Mouse (Mus musculus) embryonic facial prominence, embryonic 11.5 days (tissue): Measurements from ENCODE around the gene Naa38. TPM values are rescaled to one million over a fixed set of nuclear protein-coding genes. Genes with fewer than 3 reads are reported as not detected.
"Not testable (repeated sequence)": the region's sequence is repeated elsewhere in the genome, so short reads cannot be mapped to it uniquely, and the experiment has no call there.

Experiments used
- ATAC-seq: fragments of 200-750 bp; cut with Nextera tagmentation; replicated peaks from 2 replicates; pipeline ENCODE4 v1.8.0; 2017; ENCODE audit warnings: low read depth; ENCODE audit not compliant: insufficient number of reproducible peaks, low FRiP score, low TSS enrichment
- DNase-seq: peaks from one replicate; pipeline ENCODE4 v3.0.0-alpha.2; 2015; ENCODE audit warnings: low spot score
- H3K27ac ChIP-seq: fragments of 300-500 bp; sonication (generic); replicated peaks from 2 replicates; pipeline ENCODE4 v1.5.1; 2014; ENCODE audit warnings: mild to moderate bottlenecking, low read depth, low read length, control low read depth
- H3K27me3 ChIP-seq: fragments of 300-500 bp; sonication (generic); 2 replicates; pipeline ENCODE4 v1.6.1; 2014; ENCODE audit warnings: mild to moderate bottlenecking, low read length, moderate library complexity, mixed read lengths; ENCODE audit not compliant: control insufficient read depth, insufficient read depth
- H3K36me3 ChIP-seq: fragments of 300-500 bp; sonication (generic); replicated peaks from 2 replicates; pipeline ENCODE4 v1.6.1; 2014; ENCODE audit warnings: low read depth, mild to moderate bottlenecking, low read length, moderate library complexity, mixed read lengths; ENCODE audit not compliant: control insufficient read depth, insufficient read depth
- H3K4me1 ChIP-seq: fragments of 300-500 bp; sonication (generic); 2 replicates; pipeline ENCODE4 v1.6.1; 2014; ENCODE audit warnings: low read length, mixed read lengths; ENCODE audit not compliant: control insufficient read depth, insufficient read depth
- H3K4me2 ChIP-seq: fragments of 300-500 bp; sonication (generic); 2 replicates; pipeline ENCODE4 v1.6.1; 2014; ENCODE audit warnings: low read depth, mild to moderate bottlenecking, control low read depth, low read length, moderate library complexity
- H3K4me3 ChIP-seq: fragments of 300-500 bp; sonication (generic); 2 replicates; pipeline ENCODE4 v1.5.1; 2014; ENCODE audit warnings: low read depth, low read length, control low read depth
- H3K9ac ChIP-seq: fragments of 300-500 bp; sonication (generic); replicated peaks from 2 replicates; pipeline ENCODE4 v1.6.1; 2014; ENCODE audit warnings: mild to moderate bottlenecking, control low read depth, low read length
- H3K9me3 ChIP-seq: fragments of 300-500 bp; sonication (generic); replicated peaks from 2 replicates; pipeline ENCODE4 v1.6.1; 2016; ENCODE audit warnings: mild to moderate bottlenecking, low read length, inconsistent platforms, mixed read lengths; ENCODE audit not compliant: control insufficient read depth
- WGBS: fragments of 180-500 bp; shearing (Covaris S2); extraction: QIAGEN DNeasy Blood & Tissue Kit; methylation state at CpG from one replicate; pipeline ENCODE4 v1.1.7; 2014; 5-methylcytosine and 5-hydroxymethylcytosine counted together
- polyA plus RNA-seq: library from polyadenylated mRNA; unstranded; fragments of >200 nt; fragmentation: Nextera tagmentation; extraction: Ambion mirVana; gene quantifications from 2 replicates; pipeline ENCODE4 v1.2.1, GENCODE M21; 2014

The Naa38 gene
- 123 and 135 TPM in 2 replicates for polyA plus RNA-seq

DNA sequence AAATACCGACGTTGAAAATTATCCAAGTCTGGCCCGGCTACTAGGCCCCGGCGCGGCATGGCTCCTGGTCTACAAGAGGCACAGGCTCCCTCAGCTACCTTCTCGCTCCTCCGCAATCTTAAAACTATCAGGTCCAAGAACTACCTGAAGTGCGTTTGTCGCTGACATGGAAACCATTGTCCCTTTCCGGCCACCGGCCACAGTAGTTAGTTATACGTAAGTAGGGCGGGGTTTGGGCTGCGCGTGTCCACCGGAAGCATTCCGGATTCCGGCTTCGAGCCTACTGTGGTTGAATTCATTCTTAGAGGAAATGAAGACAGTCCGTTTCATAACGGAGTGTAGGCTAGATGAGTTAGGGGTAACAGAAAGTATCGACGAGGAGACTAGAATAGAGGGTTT lies at the start of gene Naa38, which contains the start of gene Cyb5d1:
Gene Naa38 (plus strand): TSS at position 253 of the 399 bp plus-strand sequence.
Gene Cyb5d1 (minus strand): TSS at position 397 of the 399 bp plus-strand sequence.
- H3K27ac ChIP-seq = peak within 1 kb of the TSS; percentile 74
- H3K4me1 ChIP-seq, H3K9me3 ChIP-seq, H3K36me3 ChIP-seq, H3K27me3 ChIP-seq: not testable (repeated sequence)
- 0% methylated on average over 20 of the region's 24 CpGs for WGBS
- H3K9ac ChIP-seq = peak within 1 kb of the TSS; percentile 78
- DNase-seq (peak; percentile 91), ATAC-seq (peak; percentile 31; the same call in 1 of the 2 replicates)
- H3K4me2 ChIP-seq = peak within 1 kb of the TSS; percentile 63
- H3K4me3 ChIP-seq = peak within 1 kb of the TSS; percentile 52

DNA sequence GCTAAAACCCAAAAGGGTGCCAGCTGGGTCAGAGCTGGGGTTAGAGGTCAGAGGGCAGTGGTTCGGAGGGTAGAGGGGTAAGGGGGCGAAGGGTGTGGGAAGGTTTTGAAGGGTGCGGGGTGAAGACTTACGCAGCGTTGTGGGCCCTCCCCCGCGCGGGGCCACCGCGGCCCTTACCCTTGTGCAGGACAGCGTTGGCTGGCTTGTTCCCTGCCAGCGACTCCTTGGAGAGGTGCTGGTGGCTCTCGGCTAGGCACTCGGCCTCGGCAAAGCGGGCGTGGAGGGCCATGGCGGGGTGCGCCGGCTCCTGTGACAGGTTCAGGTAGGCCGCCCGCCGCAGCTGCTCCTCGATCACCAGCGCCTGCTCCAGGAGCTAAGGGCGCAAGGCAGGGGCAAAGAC lies 48.8 kb upstream of the Naa38 start:
- Histone ChIP-seq H3K4me2 (no peak overlapping the region), H3K27me3 (no peaks in the 10 kb centered on the region), H3K9me3 (no peaks in the 10 kb centered on the region), H3K27ac (no peak overlapping the region), H3K4me3 (no peak overlapping the region), H3K9ac (no peak overlapping the region), H3K36me3 (peaks cover 25% of the 10 kb centered on the region), H3K4me1 (no peaks in the 10 kb centered on the region)
- DNase-seq (no peak), ATAC-seq (no peak)
- 89% methylated on average over 24 of the region's 26 CpGs for WGBS

DNA sequence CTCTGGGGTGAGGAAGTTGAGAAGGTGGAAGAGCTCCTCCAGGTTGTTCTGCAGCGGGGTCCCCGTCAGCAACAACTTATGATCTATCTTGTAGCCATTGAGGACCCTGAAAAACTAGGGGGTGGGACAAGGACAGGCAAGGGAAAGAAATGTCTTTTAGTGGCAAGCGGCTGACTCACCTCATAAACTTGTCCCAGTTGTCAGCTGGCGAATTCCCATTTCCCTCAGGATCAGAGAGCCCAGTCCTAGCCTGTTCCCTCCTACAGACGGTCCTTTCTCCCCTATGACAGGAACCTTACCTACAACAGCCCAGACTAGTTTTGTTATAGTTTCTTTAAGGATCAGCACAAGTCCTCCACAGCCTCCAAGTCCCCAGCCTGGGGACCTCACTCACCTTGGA lies 38.7 kb upstream of the Naa38 start:
- Histone ChIP-seq H3K4me3 (no peak overlapping the region), H3K27ac (no peak overlapping the region), H3K4me2 (no peak overlapping the region), H3K9ac (no peak overlapping the region), H3K4me1 (no peaks in the 10 kb centered on the region), H3K36me3 (peaks cover 52% of the 10 kb centered on the region), H3K27me3 (no peaks in the 10 kb centered on the region), H3K9me3 (no peaks in the 10 kb centered on the region)
- 94% methylated on average over 5 of the region's 5 CpGs for WGBS
- no peak for ATAC-seq
- no peak for DNase-seq

DNA sequence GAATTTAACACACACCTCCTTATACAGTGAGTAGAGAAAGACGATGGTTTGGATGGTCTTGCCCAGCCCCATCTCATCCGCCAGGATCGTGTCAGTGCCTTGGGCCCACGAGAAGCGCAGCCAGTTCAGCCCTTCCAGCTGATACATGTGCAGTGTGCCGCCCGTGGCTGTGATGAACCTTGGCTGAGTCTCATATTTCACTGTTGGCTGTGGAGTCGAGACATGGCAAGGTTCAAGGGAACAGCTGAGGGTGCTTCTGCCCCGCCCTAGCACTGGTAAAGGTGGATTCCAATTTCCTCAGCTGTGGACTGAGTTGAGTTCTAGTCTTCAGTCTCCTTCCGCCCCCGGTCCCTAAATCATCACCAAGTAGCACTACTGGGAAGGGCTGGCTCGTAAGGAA lies 37.6 kb upstream of the Naa38 start:
- 87% methylated on average over 12 of the region's 12 CpGs for WGBS
- Histone ChIP-seq H3K4me1 (peaks cover 2% of the 10 kb centered on the region; the same call in 1 of the 2 replicates), H3K4me2 (no peak overlapping the region), H3K27me3 (no peaks in the 10 kb centered on the region), H3K9ac (no peak overlapping the region), H3K27ac (no peak overlapping the region), H3K9me3 (no peaks in the 10 kb centered on the region), H3K36me3 (peaks cover 49% of the 10 kb centered on the region), H3K4me3 (no peak overlapping the region)
- no peak for DNase-seq
- no peak for ATAC-seq

DNA sequence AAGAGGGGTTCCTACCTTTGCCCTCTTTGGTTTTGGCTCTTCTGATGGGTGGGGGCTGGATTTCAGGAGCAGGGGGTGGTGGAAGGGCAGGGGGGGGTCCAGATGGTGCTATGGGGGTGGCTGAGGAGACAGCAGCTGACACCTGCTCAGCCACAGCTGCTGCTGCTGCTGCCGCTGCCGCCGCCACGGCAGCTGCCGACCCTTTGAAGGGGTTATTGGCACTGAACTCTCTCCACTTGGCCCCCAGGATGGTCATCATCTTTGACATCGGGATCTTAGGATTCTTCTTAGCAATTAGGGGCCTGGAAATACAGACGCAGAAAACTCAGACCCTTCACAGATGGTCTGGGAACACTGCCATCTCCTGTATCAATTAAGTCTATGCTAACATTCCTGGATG lies 33.3 kb upstream of the Naa38 start:
- Histone ChIP-seq H3K4me3 (no peak overlapping the region), H3K36me3 (peaks cover 39% of the 10 kb centered on the region), H3K27ac (0 out of 2 replicates have a peak overlapping the region, but pooled peaks have one; percentile 13), H3K9me3 (no peaks in the 10 kb centered on the region), H3K4me1 (peaks cover 15% of the 10 kb centered on the region), H3K27me3 (no peaks in the 10 kb centered on the region), H3K9ac (no peak overlapping the region), H3K4me2 (no peak overlapping the region)
- WGBS = 55% methylated on average over 7 of the region's 7 CpGs
- DNase-seq (no peak), ATAC-seq (no peak)

DNA sequence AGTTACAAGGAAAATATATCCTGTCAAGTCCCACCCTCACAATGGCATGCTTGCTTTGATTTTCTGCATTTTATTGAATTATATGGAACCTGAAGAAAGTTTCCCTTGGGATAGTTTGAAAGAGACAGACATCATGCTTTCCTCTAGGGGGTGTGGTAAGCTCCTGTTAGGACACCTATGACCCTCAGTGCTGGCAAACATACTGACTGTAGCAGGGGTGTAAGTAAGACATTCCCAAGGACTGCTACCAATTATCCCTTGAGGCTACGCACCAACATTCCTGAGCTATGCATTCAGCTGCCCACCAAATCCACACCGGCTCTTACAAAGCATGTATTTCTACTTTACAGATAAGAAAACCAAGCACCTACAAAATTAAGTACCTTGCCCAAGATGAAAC lies 32.8 kb upstream of the Naa38 start:
- peaks cover 35% of the 10 kb centered on the region for H3K36me3 ChIP-seq
- no peaks in the 10 kb centered on the region for H3K27me3 ChIP-seq
- H3K27ac ChIP-seq = no peak overlapping the region
- ATAC-seq (no peak), DNase-seq (peak; percentile 72)
- no peak overlapping the region for H3K4me3 ChIP-seq
- H3K9ac ChIP-seq = no peak overlapping the region
- H3K4me1 ChIP-seq = peaks cover 15% of the 10 kb centered on the region
- WGBS = 35% methylated on average over 2 of the region's 2 CpGs
- no peaks in the 10 kb centered on the region for H3K9me3 ChIP-seq
- no peak overlapping the region for H3K4me2 ChIP-seq

DNA sequence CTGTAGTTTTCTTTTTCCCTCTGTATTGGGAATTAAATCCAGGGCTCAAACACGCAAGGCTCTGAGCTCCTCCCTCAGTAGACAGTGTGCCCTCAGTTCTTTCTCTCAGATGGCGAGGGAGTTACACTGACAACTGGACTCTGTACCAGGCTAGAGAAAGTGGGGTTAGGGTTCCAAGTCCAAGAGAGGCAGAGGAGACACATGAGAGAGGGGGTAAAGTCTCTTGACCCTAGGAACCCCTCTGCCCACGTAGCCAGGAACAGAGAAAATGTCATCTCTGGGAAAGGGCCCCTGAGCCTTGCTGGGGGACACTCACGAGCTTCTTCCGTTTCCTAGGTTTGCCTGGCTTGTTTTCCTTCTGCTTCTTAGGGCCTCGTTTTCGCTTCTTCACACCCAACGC lies 30.9 kb upstream of the Naa38 start:
- H3K4me3 ChIP-seq = no peak overlapping the region
- H3K9ac ChIP-seq = no peak overlapping the region

DNA sequence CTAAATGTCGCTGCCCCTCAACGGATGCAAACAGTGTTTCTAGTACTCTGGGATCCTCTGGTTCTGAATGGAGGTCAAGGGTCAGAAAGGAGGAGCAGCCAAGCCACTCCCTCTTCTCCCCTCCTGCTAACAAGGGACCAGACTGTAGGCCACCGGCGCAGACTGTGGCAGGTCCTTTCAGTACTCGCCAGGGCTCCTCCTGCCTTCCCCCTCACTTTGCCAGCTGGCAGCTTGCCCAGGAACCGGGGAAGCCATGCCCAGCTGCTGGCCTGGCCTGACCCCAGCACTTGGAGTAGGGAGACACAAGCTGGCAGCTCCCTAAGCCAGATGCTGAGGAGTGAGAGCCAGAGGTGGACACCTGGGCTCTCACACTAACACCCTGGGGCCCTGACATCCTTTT lies 30.4 kb upstream of the Naa38 start:
- peak overlapping the region; percentile 40 for H3K9ac ChIP-seq
- ATAC-seq = no peak; the same call in 1 of the 2 replicates
- WGBS = 0% methylated on average over 6 of the region's 6 CpGs
- H3K9me3 ChIP-seq = no peaks in the 10 kb centered on the region
- H3K36me3 ChIP-seq = peaks cover 23% of the 10 kb centered on the region
- peak overlapping the region; percentile 69 for H3K4me2 ChIP-seq
- H3K27ac ChIP-seq = peak overlapping the region; percentile 96; the same call in 1 of the 2 replicates
- H3K27me3 ChIP-seq = no peaks in the 10 kb centered on the region
- peaks cover 15% of the 10 kb centered on the region for H3K4me1 ChIP-seq
- DNase-seq = peak; percentile 56
- H3K4me3 ChIP-seq = peak overlapping the region; percentile 7; the same call in 1 of the 2 replicates

More for the DNA sequence above, 30.9 kb upstream of the Naa38 start:
- no peak for DNase-seq
- H3K36me3 ChIP-seq = peaks cover 27% of the 10 kb centered on the region
- H3K4me2 ChIP-seq = no peak overlapping the region
- no peaks in the 10 kb centered on the region for H3K27me3 ChIP-seq
- 44% methylated on average over 8 of the region's 8 CpGs for WGBS
- H3K9me3 ChIP-seq = no peaks in the 10 kb centered on the region
- no peak for ATAC-seq
- peaks cover 15% of the 10 kb centered on the region for H3K4me1 ChIP-seq
- H3K27ac ChIP-seq = 0 out of 2 replicates have a peak overlapping the region, but pooled peaks have one; percentile 16
